ENCODE assay signal across 9 mouse cellular contexts in genomic region chr11:98446562-98447474, GRCm38 (mm10). TPM values are rescaled to one million over a fixed set of nuclear protein-coding genes. Genes with fewer than 3 reads are reported as not detected.
A peak's percentile ranks its signal among the peaks of the same experiment; 100 is the strongest.
DNase-seq lines count a peak whose midpoint lies in the region; ATAC-seq and TF ChIP-seq lines count a peak whose summit lies in the region.
"Had no signal": no experiment of that assay in that cellular context is flagged by ENCODE, and none has a peak within 500 bp of the region (broad histone marks: within the 10 kb centered on the region; RNA-seq: fewer than 3 reads in every experiment).

No protein-coding gene starts in this region.

- H3K27ac ChIP-seq in heart, embryonic 14.5 days (replicated peaks in 1 of 2; ENCODE audit: control insufficient read depth in 1 of 2, insufficient read depth in 1 of 2, low read depth in 2 of 2, low read length in 2 of 2) = no peak overlapping the region
- no peak overlapping the region for H3K27ac ChIP-seq in hindbrain, embryonic 16.5 days (ENCODE audit: low read depth, low read length)
- peak overlapping the region; percentile 97 for H3K27ac ChIP-seq in liver, adult 2 months (replicated peaks; ENCODE audit: insufficient read depth, low read depth, low read length)
- H3K27ac ChIP-seq in neural tube, embryonic 14.5 days (ENCODE audit: low read depth, low read length) = no peak overlapping the region

- H3K4me2 ChIP-seq in heart, embryonic 14.5 days (ENCODE audit: low read length) = peak overlapping the region; percentile 65
- peak overlapping the region; percentile 42 for H3K4me2 ChIP-seq in hindbrain, embryonic 16.5 days (ENCODE audit: low read length)
- H3K4me2 ChIP-seq in neural tube, embryonic 14.5 days (ENCODE audit: low read depth, low read length) = peak overlapping the region; percentile 3; the same call in 1 of the 2 replicates

- peak overlapping the region; percentile 22 to 28; a peak in 3 of 4 replicates for H3K4me3 ChIP-seq in heart, embryonic 14.5 days (ENCODE audit: control insufficient read depth in 1 of 2, insufficient read depth in 1 of 2, low read depth in 1 of 2, low read length in 2 of 2)
- H3K4me3 ChIP-seq in hindbrain, embryonic 16.5 days (ENCODE audit: low read length) = peak overlapping the region; percentile 22
- peak overlapping the region; percentile 79 for H3K4me3 ChIP-seq in liver, adult 2 months (ENCODE audit: insufficient read depth, low read depth, low read length)
- no peak overlapping the region for H3K4me3 ChIP-seq in neural tube, embryonic 14.5 days (ENCODE audit: low read depth, low read length)

- peaks cover 23% of the 10 kb centered on the region; the same call in 1 of the 2 replicates for H3K79me2 ChIP-seq in liver, adult 2 months (ENCODE audit: control insufficient read depth, insufficient read depth, low read length)

- DNase-seq in heart, adult 8-10 months (ENCODE audit: low spot score) = no peak
- peak; percentile 55 to 57 for DNase-seq in cerebellum, postnatal 36 days
- peak; percentile 100 for DNase-seq in liver, adult 2 months (ENCODE audit: extremely low read depth, low read depth, low spot score)
- no peak for DNase-seq in c-Kit-positive CD71-positive TER-119-positive erythroid progenitor cells, embryonic 14.5 days (ENCODE audit: low spot score)
- no peak for DNase-seq in left cerebral cortex, adult 11 months (ENCODE audit: low spot score)

- peak overlapping the region; percentile 57 for H3K9ac ChIP-seq in heart, embryonic 14.5 days (ENCODE audit: low read length)
- H3K9ac ChIP-seq in hindbrain, embryonic 16.5 days (ENCODE audit: low read depth, low read length) = peak overlapping the region; percentile 43
- peak overlapping the region; percentile 83 for H3K9ac ChIP-seq in liver, adult 2 months (ENCODE audit: low read depth, low read length)
- no peak overlapping the region for H3K9ac ChIP-seq in neural tube, embryonic 14.5 days (replicated peaks; ENCODE audit: low read depth, low read length)

- H3K4me1 ChIP-seq in heart, embryonic 14.5 days (ENCODE audit: control insufficient read depth in 2 of 2, insufficient read depth in 2 of 2, low read length in 2 of 2) = peaks cover 9 to 23% of the 10 kb centered on the region in 2 experiments
- H3K4me1 ChIP-seq in hindbrain, embryonic 16.5 days (ENCODE audit: control insufficient read depth, insufficient read depth, low read depth, low read length) = peaks cover 4% of the 10 kb centered on the region; the same call in 1 of the 2 replicates
- H3K4me1 ChIP-seq in liver, adult 2 months (ENCODE audit: control insufficient read depth, insufficient read depth, low read length) = peaks cover 16% of the 10 kb centered on the region; the same call in 1 of the 2 replicates
- H3K4me1 ChIP-seq in neural tube, embryonic 14.5 days (ENCODE audit: control insufficient read depth, insufficient read depth, low read length) = no peaks in the 10 kb centered on the region

- no peak for TF ChIP-seq CTCF in liver, adult 2 months (IDR thresholded peaks at IDR 0.05; ENCODE audit: low read depth, low read length)

- H3K36me3 ChIP-seq in heart, embryonic 14.5 days (ENCODE audit: control insufficient read depth, insufficient read depth, low read length) = no peaks in the 10 kb centered on the region
- H3K36me3 ChIP-seq in hindbrain, embryonic 16.5 days (ENCODE audit: control insufficient read depth, insufficient read depth, low read length) = no peaks in the 10 kb centered on the region
- H3K36me3 ChIP-seq in liver, adult 2 months (ENCODE audit: control insufficient read depth, insufficient read depth, low read length) = peaks cover 12% of the 10 kb centered on the region
- no peaks in the 10 kb centered on the region for H3K36me3 ChIP-seq in neural tube, embryonic 14.5 days (ENCODE audit: control insufficient read depth, insufficient read depth, low read length)
- H3K36me3 ChIP-seq: G1E had no signal

- H3K9me3 ChIP-seq in heart, embryonic 14.5 days (ENCODE audit: control insufficient read depth, low read length) = no peaks in the 10 kb centered on the region
- no peaks in the 10 kb centered on the region for H3K9me3 ChIP-seq in hindbrain, embryonic 16.5 days (ENCODE audit: control insufficient read depth, low read length)
- no peaks in the 10 kb centered on the region for H3K9me3 ChIP-seq in neural tube, embryonic 14.5 days (ENCODE audit: control insufficient read depth, low read length)
- H3K9me3 ChIP-seq: G1E had no signal

- no peaks in the 10 kb centered on the region for H3K27me3 ChIP-seq in heart, embryonic 14.5 days (ENCODE audit: control insufficient read depth, insufficient read depth, low read length)
- H3K27me3 ChIP-seq in hindbrain, embryonic 16.5 days (replicated peaks; ENCODE audit: control insufficient read depth, insufficient read depth, low read length) = peaks cover 23% of the 10 kb centered on the region
- no peaks in the 10 kb centered on the region for H3K27me3 ChIP-seq in liver, adult 2 months (ENCODE audit: control insufficient read depth, insufficient read depth, low read length)
- H3K27me3 ChIP-seq in neural tube, embryonic 14.5 days (ENCODE audit: control insufficient read depth, insufficient read depth, low read length) = peaks cover 7% of the 10 kb centered on the region; the same call in 1 of the 2 replicates

- peak; percentile 67; the same call in 1 of the 2 replicates for TF ChIP-seq POLR2A in liver, adult 2 months (IDR thresholded peaks at IDR 0.05; ENCODE audit: extremely low read depth, insufficient read depth, low read length)

- 3% methylated on average over 33 of the region's 33 CpGs for WGBS in heart, embryonic 14.5 days
- WGBS in hindbrain, embryonic 16.5 days = 3% methylated on average over 31 of the region's 33 CpGs
- 2% methylated on average over 33 of the region's 33 CpGs for WGBS in liver, adult 2 months
- WGBS in neural tube, embryonic 14.5 days = 5% methylated on average over 30 of the region's 33 CpGs

- no peak for ATAC-seq in heart, embryonic 14.5 days (ENCODE audit: insufficient number of reproducible peaks, insufficient read depth, low FRiP score, low read depth)
- no peak for ATAC-seq in hindbrain, embryonic 16.5 days
- ATAC-seq in neural tube, embryonic 14.5 days (ENCODE audit: low read depth) = no peak

RNA-seq across cellular contexts. Expression of gene Grb7, which starts 0.6 kb away (rescaled TPM):
- 0.50 TPM in 1 of 2 replicates, not detected in the other for polyA plus RNA-seq in heart, embryonic 14.5 days (2014; fragmentation: Nextera tagmentation; extraction: Ambion mirVana)
- under 1 TPM in 1 of 4 experiments, not detected in 3; 0.19 TPM for total RNA-seq in heart, adult 8-10 months (2022)
- polyA plus RNA-seq in hindbrain, embryonic 16.5 days (2015; fragmentation: Nextera tagmentation; extraction: Ambion mirVana) = 1.3 and 2.5 TPM in 2 replicates
- total RNA-seq in liver, adult 2 months (2014; rRNA removed) = 58.2 and 84.8 TPM in 2 replicates
- 134 and 136 TPM in 2 replicates for polyA plus RNA-seq in liver, adult 2 months (2012; rRNA removed)
- polyA plus RNA-seq in neural tube, embryonic 14.5 days (2014; fragmentation: Nextera tagmentation; extraction: Ambion mirVana) = 0.86 and 0.97 TPM in 2 replicates
- total RNA-seq: G1E had no signal
- polyA plus RNA-seq: G1E had no signal

RNA-seq across cellular contexts. Expression of gene Mien1, which starts 8.0 kb away (rescaled TPM):
- polyA plus RNA-seq in heart, embryonic 14.5 days (2014; fragmentation: Nextera tagmentation; extraction: Ambion mirVana) = 120 and 138 TPM in 2 replicates
- 10 to 100 TPM; 66.9 to 78.4 (median 71.0) TPM for total RNA-seq in heart, adult 8-10 months (2022)
- polyA plus RNA-seq in hindbrain, embryonic 16.5 days (2015; fragmentation: Nextera tagmentation; extraction: Ambion mirVana) = 250 and 276 TPM in 2 replicates
- total RNA-seq in liver, adult 2 months (2014; rRNA removed) = 62.8 and 64.1 TPM in 2 replicates
- 75.0 and 101 TPM in 2 replicates for polyA plus RNA-seq in liver, adult 2 months (2012; rRNA removed)
- 234 and 247 TPM in 2 replicates for polyA plus RNA-seq in neural tube, embryonic 14.5 days (2014; fragmentation: Nextera tagmentation; extraction: Ambion mirVana)

RNA-seq across cellular contexts. Expression of gene Erbb2, which starts 34.5 kb away (rescaled TPM):
- 54.5 and 55.1 TPM in 2 replicates for polyA plus RNA-seq in heart, embryonic 14.5 days (2014; fragmentation: Nextera tagmentation; extraction: Ambion mirVana)
- 1 to 10 TPM; 5.4 to 9.1 (median 8.0) TPM for total RNA-seq in heart, adult 8-10 months (2022)
- 6.6 and 10.0 TPM in 2 replicates for polyA plus RNA-seq in hindbrain, embryonic 16.5 days (2015; fragmentation: Nextera tagmentation; extraction: Ambion mirVana)
- total RNA-seq in liver, adult 2 months (2014; rRNA removed) = 0.60 and 1.0 TPM in 2 replicates
- 0.56 and 0.72 TPM in 2 replicates for polyA plus RNA-seq in liver, adult 2 months (2012; rRNA removed)
- polyA plus RNA-seq in neural tube, embryonic 14.5 days (2014; fragmentation: Nextera tagmentation; extraction: Ambion mirVana) = 5.9 and 9.1 TPM in 2 replicates
- polyA plus RNA-seq: G1E had no signal

RNA-seq across cellular contexts. Expression of gene Pgap3, which starts 46.5 kb away (rescaled TPM):
- polyA plus RNA-seq in heart, embryonic 14.5 days (2014; fragmentation: Nextera tagmentation; extraction: Ambion mirVana) = 14.2 and 15.5 TPM in 2 replicates
- 1 to 10 TPM; 8.2 to 9.6 (median 8.9) TPM for total RNA-seq in heart, adult 8-10 months (2022)
- 8.2 and 9.3 TPM in 2 replicates for polyA plus RNA-seq in hindbrain, embryonic 16.5 days (2015; fragmentation: Nextera tagmentation; extraction: Ambion mirVana)
- total RNA-seq in liver, adult 2 months (2014; rRNA removed) = 0.37 and 0.87 TPM in 2 replicates
- 3.7 and 5.0 TPM in 2 replicates for polyA plus RNA-seq in liver, adult 2 months (2012; rRNA removed)
- polyA plus RNA-seq in neural tube, embryonic 14.5 days (2014; fragmentation: Nextera tagmentation; extraction: Ambion mirVana) = 5.8 and 6.2 TPM in 2 replicates

Comparison
In these comparisons a context has a peak if more than half of its experiments do, and no peak if none do; other contexts are left out.
1. H3K4me2 ChIP-seq: peak in every context shown above with its lines; median percentile 65 in heart, embryonic 14.5 days; 42 in hindbrain, embryonic 16.5 days; 3 in neural tube, embryonic 14.5 days.
2. DNase-seq: peak in cerebellum, postnatal 36 days (2 of 2) and liver, adult 2 months (single experiment); none in heart, adult 8-10 months (single experiment), c-Kit-positive CD71-positive TER-119-positive erythroid progenitor cells, embryonic 14.5 days (single experiment) and left cerebral cortex, adult 11 months (single experiment).
3. RNA of gene Grb7, which starts 0.6 kb away (polyA plus RNA-seq): 134 to 136 TPM in liver, adult 2 months; 1.3 to 2.5 TPM in hindbrain, embryonic 16.5 days, 0.86 to 0.97 TPM in neural tube, embryonic 14.5 days and 0.50 TPM in heart, embryonic 14.5 days; every median in the first group is over 10 times any median in the second.